Mouse (Mus musculus) adrenal gland, adult 2 months (tissue): ENCODE data around the gene Dcx. TPM values are rescaled to one million over a fixed set of nuclear protein-coding genes. Genes with fewer than 3 reads are reported as not detected.

ENCODE experiments used
- DNase-seq: peaks from one replicate; pipeline ENCODE4 v3.0.0; 2021
- long read RNA-seq: library from polyadenylated mRNA; stranded (forward); transcript quantifications from one replicate; pipeline ENCODE4 v2.0.0, GENCODE M21; 2021
- polyA plus RNA-seq: library from polyadenylated mRNA; depleted of rRNA; stranded (reverse); fragments of >200 nt; gene quantifications from 2 replicates; pipeline ENCODE4 v1.2.3, GENCODE M21; 2012; rRNA removed
- total RNA-seq, 2 experiments: library from RNA; stranded (reverse); gene quantifications; 2 replicates each; pipeline ENCODE4 v1.2.3; 2021

Dcx gene
- total RNA-seq, result under 1 TPM; 0.55 to 0.62 TPM
- 0.03 TPM in 1 of 2 replicates, not detected in the other for polyA plus RNA-seq
- long read RNA-seq, result 0 reads

DNA sequence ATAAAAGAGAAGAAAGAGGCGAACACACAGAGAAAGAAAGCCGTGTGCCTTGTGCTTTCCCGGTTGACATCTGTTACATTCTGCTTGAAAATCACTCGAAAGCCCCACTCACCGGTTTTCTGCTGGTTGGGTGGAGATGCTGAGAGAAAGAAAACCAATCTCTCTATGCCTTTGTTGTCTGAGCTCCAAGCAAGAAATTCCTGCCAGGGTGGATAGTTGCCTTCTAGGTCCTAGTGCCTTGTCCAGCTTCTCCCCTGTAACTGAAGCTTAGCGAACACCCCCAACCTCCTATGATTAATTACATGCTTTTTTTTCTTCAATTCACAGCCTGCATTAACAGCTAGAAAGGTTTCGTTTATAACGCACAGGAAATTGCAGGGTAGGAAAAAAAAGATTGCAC is at the start of gene Dcx:
Dcx (minus strand) TSS at position 354 of the 400 bp plus-strand sequence.
- DNase-seq, result no peak

DNA sequence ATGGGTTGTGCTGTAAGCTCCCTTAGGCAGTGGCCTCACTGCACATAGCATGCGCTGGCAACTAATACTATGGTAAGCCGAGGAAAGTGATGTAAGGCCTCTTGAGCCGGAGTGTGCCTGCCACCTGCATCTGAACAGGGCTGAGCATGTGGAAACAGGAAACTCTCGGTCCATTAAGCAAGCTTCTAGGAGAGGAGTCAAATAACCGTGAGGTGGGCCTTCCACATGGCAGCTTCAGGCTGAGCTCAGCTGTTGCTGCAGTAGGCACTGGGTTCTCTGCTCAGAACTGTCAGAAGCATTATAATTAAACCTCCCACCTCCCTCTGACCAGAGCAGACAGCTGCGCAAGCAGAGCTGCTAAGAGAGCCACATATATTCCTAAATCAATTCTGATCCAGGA is 33.1 kb upstream of the Dcx start:
- DNase-seq, result no peak

DNA sequence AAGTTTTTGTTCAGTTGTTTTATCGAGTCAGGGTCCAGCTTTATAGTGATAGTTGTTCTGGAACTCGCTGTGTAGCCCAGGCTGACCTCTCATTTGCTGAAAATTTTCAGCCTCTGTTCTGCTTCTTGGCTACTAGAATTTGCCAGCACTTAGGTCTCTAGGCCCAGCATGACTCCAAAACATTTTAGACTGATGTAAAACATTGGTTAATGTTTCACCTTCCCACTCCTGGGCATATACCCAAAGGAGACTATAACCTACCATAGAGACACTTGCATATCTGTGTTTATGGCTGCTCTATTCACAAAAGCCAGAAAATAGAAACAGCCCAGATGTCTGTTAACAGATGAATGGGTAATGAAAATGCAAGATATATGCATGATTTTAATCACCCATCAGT is 560 bp upstream of the Dcx start:
- no peak for DNase-seq

DNA sequence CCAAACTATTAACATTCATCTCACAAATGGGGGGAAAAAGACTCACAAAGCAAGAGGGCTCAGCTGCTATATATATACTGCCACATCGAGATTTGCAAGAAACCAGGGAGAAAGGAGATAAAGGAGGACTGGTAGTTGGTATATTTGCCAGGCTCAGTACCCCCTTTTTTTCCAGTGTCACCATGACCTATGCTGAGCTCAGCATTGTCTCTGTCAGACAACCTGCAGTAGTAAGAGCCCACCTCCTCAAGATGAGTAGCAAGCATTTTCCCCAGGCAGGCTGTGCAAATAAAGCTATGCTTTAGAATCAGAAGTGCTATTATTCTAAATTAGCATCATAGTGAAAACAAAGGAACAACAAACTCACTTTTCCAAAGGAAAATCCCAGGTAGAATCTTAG is 581 bp downstream of the Dcx start:
- no peak for DNase-seq

DNA sequence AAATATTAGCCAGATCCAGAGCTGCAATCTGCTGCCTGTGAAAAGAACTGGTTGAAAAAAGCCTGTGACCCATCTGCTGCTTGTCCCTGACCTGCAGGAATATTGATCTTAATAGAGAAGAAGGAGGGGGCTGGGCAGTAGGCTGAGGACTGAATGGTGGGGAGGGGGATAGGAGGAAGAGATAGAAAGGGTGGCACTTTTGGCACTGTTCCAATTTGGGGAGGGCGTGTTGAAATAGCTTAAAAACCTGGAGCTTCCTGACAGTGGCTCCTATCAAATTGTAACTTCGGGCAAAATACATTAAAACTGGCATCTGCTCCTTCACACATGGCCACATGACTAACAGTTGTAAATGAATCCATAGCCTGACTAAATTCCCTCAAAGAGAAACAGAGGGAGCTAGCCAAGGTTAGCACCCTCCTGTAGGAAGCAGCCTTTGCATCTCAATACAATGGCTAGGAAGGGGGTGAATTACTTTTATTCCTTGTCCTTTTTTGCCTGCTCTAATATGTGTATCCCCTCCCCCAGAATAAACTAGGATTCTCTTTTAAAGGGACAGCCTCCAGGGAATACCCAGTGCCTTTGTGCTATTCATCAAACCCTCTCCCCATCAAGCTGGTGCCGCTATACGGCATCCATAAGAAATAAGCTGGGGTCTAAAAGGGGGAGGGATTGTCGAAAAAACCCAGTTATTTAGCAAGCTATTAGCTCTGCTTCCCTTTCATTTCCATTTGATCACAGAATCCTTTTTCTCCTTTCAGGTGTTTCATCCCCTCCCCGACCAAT is 1.5 kb downstream of the Dcx start:
- no peak for DNase-seq

DNA sequence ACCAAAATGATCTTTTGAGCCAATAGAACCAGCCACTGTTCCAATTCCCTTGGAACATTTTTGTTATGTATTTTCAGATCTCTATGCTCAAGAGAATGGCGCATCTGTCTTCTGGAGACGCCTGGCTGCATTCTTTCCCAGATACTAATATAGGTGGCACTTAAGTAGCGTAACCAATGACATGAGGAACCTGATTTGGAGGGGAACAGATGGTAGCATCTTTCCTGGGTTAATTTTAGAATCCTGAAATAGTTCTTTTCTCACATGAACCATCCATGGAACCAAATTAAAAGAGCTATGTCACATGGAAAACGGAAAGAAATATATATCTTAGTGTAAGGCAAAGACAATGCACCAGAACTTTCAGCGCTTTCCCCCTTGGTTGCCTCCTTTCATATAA is 11.0 kb downstream of the Dcx start:
- DNase-seq, result no peak

DNA sequence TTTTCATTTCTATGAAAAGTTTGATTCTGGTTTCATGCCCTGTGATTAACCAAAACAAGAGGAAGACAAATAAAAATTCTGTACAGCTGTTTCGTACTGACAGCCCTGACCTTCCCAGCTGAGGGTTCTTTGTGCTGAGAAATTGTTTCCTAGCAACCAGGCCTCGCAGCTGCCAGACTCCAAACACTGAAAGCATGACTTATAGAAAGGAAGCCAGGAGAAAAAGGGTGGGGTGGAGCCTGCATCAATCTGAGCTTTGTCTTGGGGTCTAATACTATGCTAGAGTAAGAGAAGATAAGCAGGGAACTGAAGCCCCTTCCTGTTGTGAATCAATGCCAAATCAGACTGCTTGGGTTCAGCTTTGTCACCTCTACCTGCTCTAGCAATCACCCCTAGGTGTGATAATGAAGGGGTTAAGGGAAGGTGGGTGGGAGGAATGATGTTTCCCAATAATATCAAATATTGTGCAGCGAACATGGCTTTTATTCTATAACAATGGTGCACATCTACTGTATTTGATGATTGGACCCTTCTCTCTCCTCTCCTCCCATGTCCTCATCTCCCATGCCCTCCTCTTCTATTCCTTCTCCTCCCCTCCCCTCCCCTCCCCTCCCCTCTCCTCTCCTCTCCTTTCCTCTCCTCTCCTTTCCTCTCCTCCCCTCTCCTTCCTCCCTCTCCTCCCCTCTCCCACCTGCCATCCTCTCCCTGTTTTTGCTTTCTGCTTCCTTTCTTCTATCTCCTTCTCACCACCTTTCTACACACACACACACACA is 26.2 kb downstream of the Dcx start:
- no peak for DNase-seq

DNA sequence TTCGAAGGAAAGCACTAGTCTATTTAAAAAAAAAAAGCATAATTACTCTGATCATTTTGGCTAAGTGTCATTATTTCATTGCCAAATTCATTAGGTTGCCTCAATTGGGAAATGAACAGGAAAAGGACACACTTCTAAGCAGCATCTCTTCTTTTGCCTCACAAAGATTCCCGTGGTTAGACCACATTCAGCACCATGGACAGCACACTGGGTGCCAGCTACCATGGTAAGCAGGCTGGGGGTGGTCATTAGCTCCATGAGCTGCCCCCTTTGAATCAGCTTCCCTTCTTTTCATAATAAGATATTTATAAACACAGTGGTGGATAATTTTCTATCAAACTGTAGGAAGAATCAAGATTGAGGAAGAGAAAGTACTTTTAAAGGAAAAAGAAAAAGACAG is 28.4 kb downstream of the Dcx start:
- DNase-seq, result no peak

DNA sequence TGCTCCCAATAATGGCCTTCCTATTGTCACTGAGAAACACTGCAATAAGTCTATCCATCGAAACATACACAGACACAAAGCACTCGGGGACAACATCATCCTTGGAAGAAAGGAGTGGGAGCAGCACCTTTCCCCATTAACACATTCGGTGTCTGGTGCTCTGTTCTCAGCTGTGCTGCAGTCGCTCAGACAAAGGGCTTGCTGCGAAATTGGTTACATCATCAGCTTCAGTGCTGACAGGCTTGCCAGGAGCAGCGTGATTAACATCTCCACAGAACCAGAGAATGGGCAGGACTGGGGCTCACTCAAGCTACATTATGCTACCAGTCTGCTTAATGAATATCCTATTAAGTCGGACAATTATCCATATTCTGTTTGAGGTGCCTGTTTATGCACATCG is 30.8 kb downstream of the Dcx start:
- DNase-seq, result no peak

DNA sequence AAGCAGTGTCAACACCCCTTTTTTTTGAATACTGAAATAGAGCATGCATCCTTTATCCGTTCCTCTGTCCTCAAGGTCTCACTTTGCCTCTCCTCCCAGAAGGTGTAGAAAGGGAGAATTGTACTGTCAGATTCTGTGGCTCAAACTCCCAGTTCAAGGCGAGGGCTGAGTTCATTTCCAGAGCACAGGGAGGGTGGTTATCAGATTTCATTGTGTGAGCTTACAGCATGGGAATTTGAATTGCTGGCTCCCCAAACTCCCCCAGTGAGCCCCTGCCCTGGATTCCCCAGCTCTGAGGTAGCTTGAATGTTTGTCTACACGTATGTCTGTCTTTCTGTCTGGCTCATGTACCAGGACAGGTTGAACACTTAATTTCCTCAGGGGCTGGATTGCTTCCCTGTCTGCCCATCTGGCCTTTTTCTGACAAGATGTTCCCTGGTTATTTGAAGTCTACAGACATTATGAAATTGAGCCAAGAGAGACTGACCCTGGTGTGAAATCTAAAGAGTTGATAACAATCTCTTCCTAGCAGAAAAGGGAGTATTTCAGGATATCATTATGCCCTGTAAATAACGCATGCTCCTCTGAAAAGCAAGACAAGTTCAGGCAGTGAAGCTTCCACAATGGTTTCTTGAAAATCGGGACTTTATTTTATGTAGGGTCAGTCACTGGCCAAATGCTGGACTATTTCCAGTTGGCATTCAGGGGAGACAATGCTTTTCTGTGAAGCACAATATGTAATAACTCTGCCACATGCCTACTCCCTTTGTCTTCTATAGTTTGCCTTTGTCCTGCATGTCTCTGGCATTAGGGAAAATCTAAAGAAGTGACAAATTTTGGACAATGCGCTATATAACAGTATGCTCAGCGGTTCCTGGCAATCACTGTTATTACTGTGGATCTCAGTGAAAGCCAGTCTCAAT is 35.5 kb downstream of the Dcx start:
- no peak for DNase-seq

DNA sequence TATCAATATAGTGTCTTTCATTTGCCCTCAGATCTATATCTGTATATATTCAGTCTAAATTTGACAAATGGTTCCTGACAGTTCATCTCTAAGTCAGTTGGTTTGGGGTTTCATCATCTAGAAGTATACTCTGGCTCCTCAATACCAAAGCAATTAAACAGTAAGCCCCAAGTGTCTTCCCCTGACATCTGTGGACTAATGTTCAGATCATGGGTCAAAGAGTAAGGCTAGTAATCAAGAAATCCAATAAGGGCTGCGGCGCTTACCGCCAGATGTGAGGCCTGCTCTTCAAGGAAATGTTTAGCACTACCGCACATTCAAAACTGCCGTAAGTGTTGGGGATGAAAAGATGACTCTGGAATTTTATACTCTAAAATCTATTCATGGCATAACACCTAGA is 36.2 kb downstream of the Dcx start:
- DNase-seq, result no peak

DNA sequence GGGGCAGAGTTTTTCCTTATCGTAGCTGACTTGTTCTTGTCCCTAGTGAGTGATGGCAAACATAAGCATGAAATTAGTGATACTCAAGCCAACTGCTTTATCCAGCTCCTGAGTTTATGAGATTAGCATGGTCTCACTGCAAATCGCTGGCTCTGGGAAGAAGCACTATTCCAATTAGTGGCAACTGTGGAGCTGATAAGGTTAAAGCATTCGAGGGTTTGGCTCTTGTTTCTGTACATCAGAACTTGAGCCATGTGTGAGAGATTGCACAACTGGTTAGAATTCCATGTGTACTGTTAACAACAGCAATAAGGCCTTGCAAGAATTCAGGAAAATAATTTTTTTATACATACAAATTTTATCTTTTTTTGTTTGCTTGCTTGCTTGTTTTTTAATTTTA is 39.9 kb downstream of the Dcx start:
- DNase-seq, result no peak

DNA sequence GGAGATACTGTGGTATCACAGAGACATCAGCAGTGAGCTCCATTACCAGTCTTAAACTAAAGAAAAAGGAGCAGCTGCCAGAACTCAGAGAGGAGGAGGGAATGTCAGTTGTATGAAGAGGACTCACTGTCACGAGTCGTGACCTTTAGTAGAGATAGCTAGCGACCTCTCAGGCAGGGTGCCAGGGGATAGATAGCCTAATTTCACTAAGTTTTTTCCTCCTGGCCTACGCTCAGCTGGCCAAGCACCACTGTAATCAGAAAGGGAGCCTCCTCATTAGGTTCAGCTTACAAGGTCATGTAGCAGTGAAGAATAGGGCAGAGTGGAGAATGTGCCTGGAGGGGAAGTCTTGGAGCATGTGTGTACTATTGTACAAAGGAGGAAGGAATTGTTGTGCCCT is 47.3 kb downstream of the Dcx start:
- DNase-seq, result peak; percentile 14

DNA sequence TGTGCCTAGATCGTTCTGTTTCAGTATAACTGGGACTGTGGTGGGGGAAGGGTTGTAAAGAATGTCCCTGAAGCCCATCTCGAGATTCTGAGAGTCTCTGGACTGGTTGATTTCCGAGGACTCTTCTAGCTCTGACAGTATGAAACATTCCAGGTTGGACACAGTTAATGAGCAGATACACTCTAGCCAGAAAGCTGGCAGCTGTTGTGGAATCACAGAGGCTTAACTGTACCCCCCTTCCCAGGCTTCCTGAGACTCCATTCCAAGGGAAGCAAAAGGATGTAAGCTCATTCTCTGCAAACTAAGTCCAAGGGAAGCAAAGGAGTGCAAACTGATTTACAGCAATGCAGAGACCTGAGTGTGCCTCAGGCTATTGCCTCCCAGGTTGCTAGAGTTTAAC is 48.2 kb downstream of the Dcx start:
- no peak for DNase-seq

DNA sequence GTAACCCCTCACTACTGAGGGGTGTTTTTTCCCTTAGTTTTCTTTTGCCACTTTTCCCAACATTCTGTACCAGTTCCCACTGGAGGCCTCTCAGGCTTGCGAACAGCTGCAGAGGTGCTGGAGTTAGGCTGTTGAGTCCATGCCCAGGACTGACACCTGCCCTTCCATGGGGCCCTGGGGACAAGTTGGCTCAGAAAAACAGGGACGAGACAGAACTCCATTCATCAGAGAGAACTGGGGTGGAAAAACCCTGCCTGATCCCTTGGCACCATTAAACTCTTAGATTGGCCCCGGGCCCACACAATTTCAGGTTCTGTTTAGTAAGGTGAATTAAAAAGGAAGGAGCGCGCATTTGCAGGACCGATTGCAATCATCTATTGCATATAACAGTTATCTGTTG is 48.8 kb downstream of the Dcx start:
- DNase-seq, result no peak

DNA sequence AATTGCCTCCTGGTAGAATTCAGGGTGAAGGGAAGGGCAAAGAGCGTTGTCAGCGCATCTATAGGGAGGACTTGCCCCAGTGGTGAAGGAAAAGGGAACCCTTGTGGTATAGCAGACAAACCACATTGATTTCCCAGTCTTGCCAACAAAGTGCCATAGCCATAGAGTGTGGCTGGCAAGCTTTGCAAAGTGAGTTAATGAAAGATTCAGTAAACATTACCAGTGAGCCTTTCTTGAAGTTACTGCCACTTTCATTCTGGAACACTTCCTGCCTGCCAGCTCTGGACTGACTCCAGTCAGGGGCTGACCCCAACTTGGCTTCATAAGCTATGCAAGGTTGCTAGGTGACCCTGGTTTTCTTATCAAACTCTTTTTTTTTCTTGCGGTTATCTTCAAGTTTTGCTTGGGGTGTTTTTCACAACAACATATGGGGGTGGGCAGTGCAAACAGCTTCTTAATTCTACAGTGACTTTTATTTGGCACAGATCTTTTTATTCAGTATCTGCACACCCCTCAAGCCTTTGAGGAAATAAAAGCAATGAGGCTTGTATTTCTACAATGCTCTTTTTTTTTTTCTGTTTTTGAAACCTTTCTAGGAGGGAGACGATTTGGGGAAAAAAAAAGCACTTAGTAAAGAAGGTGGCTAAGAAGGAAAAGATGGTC is 51.2 kb downstream of the Dcx start:
- no peak for DNase-seq

DNA sequence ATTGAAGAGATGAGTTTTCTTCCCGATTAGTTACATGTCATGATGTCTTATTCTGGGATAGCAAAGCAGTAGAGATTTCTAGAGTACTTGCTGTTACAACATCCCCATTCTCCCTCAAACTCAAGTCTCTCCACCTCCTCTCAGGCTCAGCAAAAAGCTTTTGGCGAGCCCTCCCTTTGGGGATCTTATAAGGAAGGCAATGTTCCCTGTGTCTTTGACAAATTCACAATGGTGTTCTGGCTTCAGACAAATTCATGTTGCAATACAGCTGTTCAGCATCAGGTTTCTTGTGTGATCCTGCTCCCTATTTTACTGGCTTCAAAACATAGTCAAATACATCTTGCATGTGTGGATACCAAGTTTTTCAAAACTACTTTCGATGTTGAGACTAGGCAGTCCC is 53.5 kb downstream of the Dcx start:
- no peak for DNase-seq

DNA sequence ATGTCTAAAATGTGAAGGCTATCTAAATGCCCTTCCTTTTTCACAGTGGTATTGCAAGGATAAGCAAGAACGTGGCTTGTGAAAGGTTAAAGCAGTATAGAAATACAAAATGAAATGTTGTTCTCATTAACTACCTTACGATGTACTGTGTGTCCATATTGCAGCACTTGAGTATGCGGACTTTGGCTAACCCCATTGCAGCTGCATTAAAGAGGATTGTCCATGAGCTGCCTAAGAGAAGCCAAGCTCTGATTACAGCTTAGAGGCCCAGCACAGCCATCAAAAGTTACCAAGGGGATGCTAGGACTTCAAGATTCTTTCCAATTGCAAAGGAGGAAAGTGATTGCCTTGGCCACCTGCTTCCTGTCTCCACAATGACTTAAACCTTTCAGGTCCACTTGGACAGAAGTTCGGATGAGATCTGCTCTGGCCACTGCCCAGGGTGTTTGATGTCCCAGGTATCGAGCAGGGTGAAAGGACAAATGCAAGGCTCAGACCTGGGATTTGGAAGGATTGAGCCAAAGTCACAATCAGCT is 65.9 kb downstream of the Dcx start:
- DNase-seq, result no peak

DNA sequence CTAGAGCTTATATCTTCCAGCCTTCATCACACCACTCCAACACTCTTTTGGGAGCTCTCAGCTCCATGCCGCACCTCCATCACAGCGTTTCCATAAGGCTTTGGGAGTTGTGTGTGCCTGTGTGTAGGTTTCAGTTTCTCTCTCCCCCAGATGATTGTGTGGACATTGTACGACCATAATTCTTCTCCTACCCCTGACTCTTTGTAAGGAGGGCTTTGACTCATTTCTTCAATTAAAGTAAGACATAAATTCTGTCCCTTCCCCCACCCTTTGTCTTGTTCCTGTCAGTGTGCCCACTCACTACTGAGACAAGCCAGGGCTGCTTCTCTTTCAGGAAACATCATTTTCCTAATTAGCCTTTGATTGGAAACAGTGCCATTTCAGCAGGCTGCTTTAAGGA is 81.8 kb downstream of the Dcx start:
- no peak for DNase-seq

DNA sequence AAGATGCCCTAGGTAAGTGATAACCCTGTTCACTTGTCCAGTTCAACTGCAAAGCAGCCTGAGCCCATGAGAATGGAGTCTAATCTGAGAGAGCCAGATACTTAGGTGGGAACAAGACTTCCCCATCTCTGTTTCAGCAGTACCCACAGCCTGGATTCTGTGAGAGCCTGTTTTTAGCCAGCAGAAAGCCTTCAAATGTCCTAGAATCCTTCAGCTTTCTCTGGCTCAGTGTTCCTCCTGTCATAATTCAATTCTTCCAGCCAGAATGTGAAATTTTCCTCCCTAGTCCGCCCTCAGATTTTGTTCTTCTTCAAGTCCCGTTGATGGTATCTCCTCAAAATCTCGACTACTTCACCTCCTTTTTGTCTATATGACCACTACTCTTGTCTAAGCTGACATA is 83.1 kb downstream of the Dcx start:
- no peak for DNase-seq

DNA sequence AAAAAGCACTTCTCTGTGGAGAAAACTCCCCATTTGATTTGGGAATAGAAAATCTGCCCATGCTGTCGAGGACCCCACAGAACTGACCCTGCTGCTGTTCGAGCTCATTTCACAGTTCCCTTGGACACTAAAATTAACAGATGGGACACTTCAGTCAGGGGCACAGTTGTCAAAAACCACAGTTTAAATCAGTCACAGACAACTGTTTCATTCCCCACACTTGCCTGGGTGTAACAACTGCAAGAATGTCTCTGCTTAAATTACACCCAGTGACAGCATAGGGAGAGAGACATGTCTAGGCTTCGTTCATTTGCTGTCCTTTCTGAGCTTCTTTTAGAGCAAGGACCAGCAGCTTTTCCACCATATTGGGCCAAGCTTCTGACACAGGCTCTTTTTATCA is 86.5 kb downstream of the Dcx start:
- no peak for DNase-seq

DNA sequence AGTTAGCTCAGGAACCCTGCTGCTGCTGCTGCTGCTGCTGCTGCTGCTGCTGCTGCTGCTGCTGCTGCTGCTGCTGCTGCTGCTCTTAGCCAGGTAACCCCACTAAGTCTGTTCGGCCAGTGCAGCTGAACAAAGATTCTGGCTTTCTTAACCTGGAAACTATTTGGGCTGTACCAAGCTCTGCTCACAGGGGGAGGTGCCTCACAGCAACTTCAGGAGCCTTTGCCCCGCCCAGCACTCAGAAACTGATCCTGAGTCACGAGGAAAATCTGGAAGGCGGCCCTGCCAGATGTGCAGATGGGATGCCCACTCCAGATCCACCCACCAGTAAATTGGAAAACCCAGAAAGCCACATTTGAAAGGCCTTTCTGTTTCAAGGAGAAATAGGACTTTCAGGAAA is 105.9 kb downstream of the Dcx start, which contains the start of gene Capn6:
Capn6 (minus strand) TSS at position 203 of the 400 bp plus-strand sequence.
- no peak for DNase-seq
